Mouse (Mus musculus) olfactory bulb, adult 2 months (tissue): ENCODE measurements around the gene Cox15.

Experiments used
- CTCF ChIP-seq: fragments of 200-500 bp; IDR thresholded peaks from 2 replicates; pipeline ENCODE4 v1.5.1; 2012; ENCODE audit warnings: low read depth, mild to moderate bottlenecking, low read length, moderate library complexity; ENCODE audit not compliant: insufficient read depth
- POLR2A ChIP-seq: fragments of 200-500 bp; IDR thresholded peaks from 2 replicates; pipeline ENCODE4 v1.6.1; 2012; ENCODE audit warnings: mild to moderate bottlenecking, low read depth, low read length, moderate library complexity; ENCODE audit not compliant: insufficient read depth

- TF ChIP-seq CTCF, result no peak
- no peak for TF ChIP-seq POLR2A
Observed at GRCm38 (mm10) chr19:43697666-43698370, 55.0 kb downstream of the Cox15 start.
